Mouse (Mus musculus) embryonic facial prominence, embryonic 10.5 days (tissue): ENCODE results near the gene Nudt14. TPM values are rescaled to one million over a fixed set of nuclear protein-coding genes. Genes with fewer than 3 reads are reported as not detected.

Experiments used
- DNase-seq: peaks from one replicate; pipeline ENCODE4 v3.0.0-alpha.2; 2017; ENCODE audit warnings: low spot score
- H3K27ac ChIP-seq: fragments of 300-500 bp; sonication (generic); replicated peaks from 2 replicates; pipeline ENCODE4 v1.5.1; 2016; ENCODE audit warnings: mild to moderate bottlenecking
- H3K27me3 ChIP-seq: fragments of 300-500 bp; sonication (generic); replicated peaks from 2 replicates; pipeline ENCODE4 v1.6.1; 2016; ENCODE audit warnings: low read depth, mild to moderate bottlenecking; ENCODE audit not compliant: poor library complexity, severe bottlenecking
- H3K36me3 ChIP-seq: fragments of 300-500 bp; sonication (generic); replicated peaks from 2 replicates; pipeline ENCODE4 v1.6.1; 2016; ENCODE audit warnings: mild to moderate bottlenecking, moderate library complexity
- H3K4me1 ChIP-seq: fragments of 300-500 bp; sonication (generic); 2 replicates; pipeline ENCODE4 v1.6.1; 2016
- H3K4me3 ChIP-seq: fragments of 300-500 bp; sonication (generic); 2 replicates; pipeline ENCODE4 v1.5.1; 2016; ENCODE audit warnings: mild to moderate bottlenecking, moderate library complexity
- H3K9me3 ChIP-seq: fragments of 300-500 bp; sonication (generic); 2 replicates; pipeline ENCODE4 v1.6.1; 2016; ENCODE audit warnings: mild to moderate bottlenecking
- WGBS: fragments of 180-500 bp; shearing (Covaris S2); methylation state at CpG from one replicate; pipeline ENCODE4 v1.1.7; 2016; 5-methylcytosine and 5-hydroxymethylcytosine counted together
- microRNA-seq: library from miRNA; unstranded; fragments of <30 nt; microRNA quantifications from one replicate; pipeline ENCODE4, GENCODE M21; 2017
- polyA plus RNA-seq: library from polyadenylated mRNA; unstranded; fragments of >200 nt; fragmentation: Nextera tagmentation; extraction: Ambion mirVana; gene quantifications from 2 replicates; pipeline ENCODE4 v1.2.1, GENCODE M21; 2016

The Nudt14 gene
- polyA plus RNA-seq, 1 experiment from 2014 or later, result 83.8 TPM

- H3K27ac ChIP-seq, result no peak overlapping the region
- no peak overlapping the region for H3K4me3 ChIP-seq
- 86% methylated on average over 9 of the region's 9 CpGs for WGBS
- peaks cover 17% of the 10 kb centered on the region for H3K4me1 ChIP-seq
- no peaks in the 10 kb centered on the region for H3K9me3 ChIP-seq
- no peak for DNase-seq
- H3K36me3 ChIP-seq, result 0 out of 2 replicates have a peak, but pooled peaks cover under 1% of the 10 kb centered on the region
- no peaks in the 10 kb centered on the region for H3K27me3 ChIP-seq
Observed at GRCm38 (mm10) chr12:112900641-112901040, 41.3 kb downstream of the Nudt14 start.

- Histone ChIP-seq H3K4me1 (peaks cover 23% of the 10 kb centered on the region), H3K27ac (no peak overlapping the region), H3K36me3 (no peaks in the 10 kb centered on the region), H3K27me3 (no peaks in the 10 kb centered on the region), H3K9me3 (no peaks in the 10 kb centered on the region), H3K4me3 (no peak overlapping the region)
- 61% methylated on average over 4 of the region's 4 CpGs for WGBS
- no peak for DNase-seq
Observed at GRCm38 (mm10) chr12:112898960-112899359, 43.0 kb downstream of the Nudt14 start.

GRCm38 (mm10) chr12:112898351-112898750 lies 43.6 kb downstream of the Nudt14 start:
- no peak overlapping the region for H3K4me3 ChIP-seq
- peaks cover 22% of the 10 kb centered on the region for H3K4me1 ChIP-seq
- WGBS, result 75% methylated on average over 12 of the region's 12 CpGs
- H3K36me3 ChIP-seq, result no peaks in the 10 kb centered on the region
- no peak for DNase-seq
- no peaks in the 10 kb centered on the region for H3K27me3 ChIP-seq
- H3K9me3 ChIP-seq, result no peaks in the 10 kb centered on the region
- no peak overlapping the region for H3K27ac ChIP-seq

- Histone ChIP-seq H3K9me3 (no peaks in the 10 kb centered on the region), H3K4me1 (peaks cover 22% of the 10 kb centered on the region), H3K36me3 (no peaks in the 10 kb centered on the region), H3K27me3 (no peaks in the 10 kb centered on the region), H3K4me3 (peak overlapping the region; percentile 23; the same call in 1 of the 2 replicates), H3K27ac (no peak overlapping the region)
- 42% methylated on average over 16 of the region's 16 CpGs for WGBS
- peak; percentile 46 for DNase-seq
Observed at GRCm38 (mm10) chr12:112897522-112898212, 44.3 kb downstream of the Nudt14 start.

- Histone ChIP-seq H3K9me3 (no peaks in the 10 kb centered on the region), H3K27me3 (no peaks in the 10 kb centered on the region), H3K27ac (peak overlapping the region; percentile 59; the same call in 1 of the 2 replicates), H3K36me3 (no peaks in the 10 kb centered on the region), H3K4me1 (peaks cover 22% of the 10 kb centered on the region), H3K4me3 (no peak overlapping the region)
- DNase-seq, result no peak
- whole genome bisulfite sequencing, result 71% methylated on average over 4 of the region's 4 CpGs
Observed at GRCm38 (mm10) chr12:112894969-112895368, 47.0 kb downstream of the Nudt14 start.

GRCm38 (mm10) chr12:112894303-112894884 lies 47.5 kb downstream of the Nudt14 start:
- H3K36me3 ChIP-seq, result no peaks in the 10 kb centered on the region
- no peaks in the 10 kb centered on the region for H3K27me3 ChIP-seq
- H3K4me1 ChIP-seq, result peaks cover 22% of the 10 kb centered on the region
- WGBS, result 73% methylated on average over 11 of the region's 11 CpGs
- no peak for DNase-seq
- H3K4me3 ChIP-seq, result no peak overlapping the region
- no peaks in the 10 kb centered on the region for H3K9me3 ChIP-seq
- no peak overlapping the region for H3K27ac ChIP-seq

GRCm38 (mm10) chr12:112885465-112885864 lies 56.5 kb downstream of the Nudt14 start:
- Histone ChIP-seq H3K27me3 (peaks cover 8% of the 10 kb centered on the region), H3K27ac (no peak overlapping the region), H3K36me3 (no peaks in the 10 kb centered on the region), H3K4me1 (peaks cover 14% of the 10 kb centered on the region), H3K9me3 (peaks cover 5% of the 10 kb centered on the region; the same call in 1 of the 2 replicates), H3K4me3 (no peak overlapping the region)
- no peak for DNase-seq
- 59% methylated on average over 7 of the region's 7 CpGs for WGBS

Small RNA genes lying within 50 kb of the gene (microRNA-seq; reads per million reads assigned to microRNA genes)
- not detected for gene Mir6941

Other genes starting within 250 kb of the Nudt14 start
- 9.7 and 10.6 TPM in 2 replicates for gene Cep170b, start 221.7 kb downstream of the Nudt14 start, polyA plus RNA-seq
- gene Pld4, start 181.5 kb downstream of the Nudt14 start, polyA plus RNA-seq, result 3.9 and 4.6 TPM in 2 replicates
- 0.04 and 0.20 TPM in 2 replicates for gene Ahnak2, start 139.5 kb downstream of the Nudt14 start, polyA plus RNA-seq
- gene Clba1, start 133.2 kb downstream of the Nudt14 start, polyA plus RNA-seq, result 9.3 and 10.1 TPM in 2 replicates
- gene Cdca4, start 112.7 kb downstream of the Nudt14 start, polyA plus RNA-seq, result 180 and 183 TPM in 2 replicates
- 0.30 TPM in 1 of 2 replicates, not detected in the other for gene Gpr132, start 73.9 kb downstream of the Nudt14 start, polyA plus RNA-seq
- gene Jag2, start 12.3 kb downstream of the Nudt14 start, polyA plus RNA-seq, result 4.8 and 5.3 TPM in 2 replicates
- gene Btbd6, start 34.4 kb upstream of the Nudt14 start, polyA plus RNA-seq, result 22.3 and 23.0 TPM in 2 replicates
- 59.8 and 60.9 TPM in 2 replicates for gene Brf1, start 58.6 kb upstream of the Nudt14 start, polyA plus RNA-seq
- 13.7 and 14.3 TPM in 2 replicates for gene Pacs2, start 72.4 kb upstream of the Nudt14 start, polyA plus RNA-seq
- gene Tex22, start 132.4 kb upstream of the Nudt14 start, polyA plus RNA-seq, result not detected in 2 replicates
- 20.3 and 21.0 TPM in 2 replicates for gene Mta1, start 156.2 kb upstream of the Nudt14 start, polyA plus RNA-seq
- 91.8 and 96.4 TPM in 2 replicates for gene Crip2, start 198.1 kb upstream of the Nudt14 start, polyA plus RNA-seq
- 53.6 and 57.1 TPM in 2 replicates for gene Crip1, start 204.2 kb upstream of the Nudt14 start, polyA plus RNA-seq
- 57.5 and 59.4 TPM in 2 replicates for gene Tedc1, start 214.3 kb upstream of the Nudt14 start, polyA plus RNA-seq
- 11.4 and 12.1 TPM in 2 replicates for gene Tmem121, start 243.8 kb upstream of the Nudt14 start, polyA plus RNA-seq